Mouse (Mus musculus) ES-E14 (cell line): ENCODE data around the gene Magi2.

Experiments used
- CHD2 ChIP-seq: IDR thresholded peaks from 2 replicates; pipeline ENCODE4 v1.6.1; 2014; ENCODE audit warnings: mild to moderate bottlenecking, low read depth, low read length, inconsistent platforms
- HCFC1 ChIP-seq: IDR thresholded peaks from 2 replicates; pipeline ENCODE4 v1.6.1; 2012; ENCODE audit warnings: low read length, inconsistent platforms, borderline replicate concordance; ENCODE audit not compliant: insufficient read depth
- MAFK ChIP-seq: IDR thresholded peaks from 2 replicates; pipeline ENCODE4 v1.6.1; 2014; ENCODE audit warnings: mild to moderate bottlenecking, low read depth, low read length, inconsistent platforms; ENCODE audit not compliant: insufficient read depth
- ZC3H11A ChIP-seq: IDR thresholded peaks from 2 replicates; pipeline ENCODE4 v1.6.1; 2012; ENCODE audit warnings: low read depth, mild to moderate bottlenecking, inconsistent platforms, low read length, borderline replicate concordance
- ZNF384 ChIP-seq: IDR thresholded peaks from 2 replicates; pipeline ENCODE4 v1.6.1; 2012; ENCODE audit warnings: low read depth, low read length, inconsistent platforms

GRCm38 (mm10) chr5:19211665-19212064 lies 15.2 kb upstream of the Magi2 start:
- TF ChIP-seq ZNF384 (no peak), ZC3H11A (no peak), MAFK (no peak), HCFC1 (no peak), CHD2 (no peak)
